Mouse (Mus musculus) heart, embryonic 16.5 days (tissue): ENCODE measurements around the gene Kif5c. TPM values are rescaled to one million over a fixed set of nuclear protein-coding genes. Genes with fewer than 3 reads are reported as not detected.

ENCODE experiments used
- ATAC-seq: fragments of 200-750 bp; cut with Nextera tagmentation; replicated peaks from 2 replicates; pipeline ENCODE4 v1.8.0; 2017; ENCODE audit warnings: moderate number of reproducible peaks; ENCODE audit not compliant: insufficient read depth, low FRiP score; ENCODE audit errors: extremely low read depth
- H3K27ac ChIP-seq: fragments of 300-500 bp; sonication (generic); 2 replicates; pipeline ENCODE4 v1.5.1; 2014; ENCODE audit warnings: mild to moderate bottlenecking, low read length, control low read depth, moderate library complexity
- H3K27me3 ChIP-seq: fragments of 300-500 bp; sonication (generic); 2 replicates; pipeline ENCODE4 v1.6.1; 2014; ENCODE audit warnings: low read length, mixed read lengths; ENCODE audit not compliant: control insufficient read depth, insufficient read depth
- H3K36me3 ChIP-seq: fragments of 300-500 bp; sonication (generic); 2 replicates; pipeline ENCODE4 v1.6.1; 2014; ENCODE audit not compliant: control insufficient read depth, insufficient read depth
- H3K4me1 ChIP-seq: fragments of 300-500 bp; sonication (generic); 2 replicates; pipeline ENCODE4 v1.6.1; 2014; ENCODE audit warnings: low read length, mixed read lengths; ENCODE audit not compliant: control insufficient read depth, insufficient read depth
- H3K4me2 ChIP-seq: fragments of 300-500 bp; sonication (generic); 2 replicates; pipeline ENCODE4 v1.6.1; 2014; ENCODE audit warnings: low read depth, mild to moderate bottlenecking, control low read depth, low read length
- H3K4me3 ChIP-seq: fragments of 300-500 bp; sonication (generic); 2 replicates; pipeline ENCODE4 v1.5.1; 2014; ENCODE audit warnings: mild to moderate bottlenecking, control low read depth, low read length
- H3K9ac ChIP-seq: fragments of 300-500 bp; sonication (generic); 2 replicates; pipeline ENCODE4 v1.6.1; 2014; ENCODE audit warnings: low read length, control low read depth
- H3K9me3 ChIP-seq: fragments of 300-500 bp; sonication (generic); replicated peaks from 2 replicates; pipeline ENCODE4 v1.6.1; 2016; ENCODE audit warnings: low read length; ENCODE audit not compliant: control insufficient read depth
- WGBS: fragments of 180-500 bp; shearing (Covaris S2); extraction: QIAGEN DNeasy Blood & Tissue Kit; methylation state at CpG from one replicate; pipeline ENCODE4 v1.1.7; 2014; 5-methylcytosine and 5-hydroxymethylcytosine counted together
- polyA plus RNA-seq: library from polyadenylated mRNA; unstranded; fragments of >200 nt; fragmentation: Nextera tagmentation; extraction: Ambion mirVana; gene quantifications from 2 replicates; pipeline ENCODE4 v1.2.1, GENCODE M21; 2015

The Kif5c gene
- polyA plus RNA-seq, 1 experiment from 2014 or later, result 0.80 TPM

GRCm38 (mm10) chr2:49694727-49695126, 75.6 kb downstream of the Kif5c start:
- no peak overlapping the region for H3K9ac ChIP-seq
- no peaks in the 10 kb centered on the region for H3K36me3 ChIP-seq
- H3K27me3 ChIP-seq, result no peaks in the 10 kb centered on the region
- WGBS, result 70% methylated on average over 10 of the region's 10 CpGs
- ATAC-seq, result no peak
- no peaks in the 10 kb centered on the region for H3K9me3 ChIP-seq
- H3K27ac ChIP-seq, result no peak overlapping the region
- H3K4me3 ChIP-seq, result no peak overlapping the region
- H3K4me1 ChIP-seq, result peaks cover 8% of the 10 kb centered on the region
- no peak overlapping the region for H3K4me2 ChIP-seq

- no peaks in the 10 kb centered on the region for H3K36me3 ChIP-seq
- H3K4me1 ChIP-seq, result peaks cover 8% of the 10 kb centered on the region
- no peak overlapping the region for H3K27ac ChIP-seq
- H3K4me3 ChIP-seq, result no peak overlapping the region
- no peak for ATAC-seq
- no peaks in the 10 kb centered on the region for H3K27me3 ChIP-seq
- 86% methylated on average over 3 of the region's 3 CpGs for WGBS
- H3K4me2 ChIP-seq, result no peak overlapping the region
- no peaks in the 10 kb centered on the region for H3K9me3 ChIP-seq
- no peak overlapping the region for H3K9ac ChIP-seq
Measured at GRCm38 (mm10) chr2:49695461-49695860, 76.4 kb downstream of the Kif5c start.

GRCm38 (mm10) chr2:49698851-49699250, 79.8 kb downstream of the Kif5c start:
- H3K4me2 ChIP-seq, result no peak overlapping the region
- peaks cover 5% of the 10 kb centered on the region for H3K4me1 ChIP-seq
- ATAC-seq, result no peak
- no peak overlapping the region for H3K4me3 ChIP-seq
- H3K36me3 ChIP-seq, result no peaks in the 10 kb centered on the region
- no peaks in the 10 kb centered on the region for H3K9me3 ChIP-seq
- 91% methylated on average over 5 of the region's 5 CpGs for WGBS
- no peaks in the 10 kb centered on the region for H3K27me3 ChIP-seq
- H3K27ac ChIP-seq, result no peak overlapping the region
- H3K9ac ChIP-seq, result no peak overlapping the region

GRCm38 (mm10) chr2:49700176-49700971, 81.3 kb downstream of the Kif5c start:
- ATAC-seq, result peak; percentile 45; the same call in 1 of the 2 replicates
- Histone ChIP-seq H3K9ac (peak overlapping the region; percentile 55), H3K27me3 (no peaks in the 10 kb centered on the region), H3K36me3 (no peaks in the 10 kb centered on the region), H3K4me2 (peak overlapping the region; percentile 52), H3K9me3 (no peaks in the 10 kb centered on the region), H3K4me3 (peak overlapping the region; percentile 29), H3K27ac (0 out of 2 replicates have a peak overlapping the region, but pooled peaks have one; percentile 34), H3K4me1 (peaks cover 5% of the 10 kb centered on the region)
- WGBS, result 61% methylated on average over 22 of the region's 22 CpGs

GRCm38 (mm10) chr2:49710223-49710622, 91.1 kb downstream of the Kif5c start:
- Histone ChIP-seq H3K27me3 (no peaks in the 10 kb centered on the region), H3K4me1 (no peaks in the 10 kb centered on the region), H3K4me2 (no peak overlapping the region), H3K36me3 (no peaks in the 10 kb centered on the region), H3K9ac (no peak overlapping the region), H3K9me3 (no peaks in the 10 kb centered on the region), H3K4me3 (no peak overlapping the region), H3K27ac (no peak overlapping the region)
- 73% methylated on average over 3 of the region's 3 CpGs for WGBS
- no peak for ATAC-seq

GRCm38 (mm10) chr2:49711693-49712092, 92.6 kb downstream of the Kif5c start:
- 81% methylated on average over 6 of the region's 6 CpGs for WGBS
- no peak overlapping the region for H3K4me2 ChIP-seq
- H3K27ac ChIP-seq, result no peak overlapping the region
- H3K4me1 ChIP-seq, result no peaks in the 10 kb centered on the region
- H3K36me3 ChIP-seq, result no peaks in the 10 kb centered on the region
- H3K27me3 ChIP-seq, result no peaks in the 10 kb centered on the region
- H3K9me3 ChIP-seq, result no peaks in the 10 kb centered on the region
- no peak overlapping the region for H3K4me3 ChIP-seq
- H3K9ac ChIP-seq, result no peak overlapping the region
- ATAC-seq, result no peak

GRCm38 (mm10) chr2:49712336-49712887, 93.3 kb downstream of the Kif5c start:
- no peak for ATAC-seq
- Histone ChIP-seq H3K27ac (no peak overlapping the region), H3K9me3 (no peaks in the 10 kb centered on the region), H3K4me2 (no peak overlapping the region), H3K4me3 (no peak overlapping the region), H3K9ac (no peak overlapping the region), H3K36me3 (no peaks in the 10 kb centered on the region), H3K4me1 (no peaks in the 10 kb centered on the region), H3K27me3 (no peaks in the 10 kb centered on the region)
- WGBS, result 67% methylated on average over 7 of the region's 7 CpGs

- WGBS, result 88% methylated on average over 7 of the region's 7 CpGs
- ATAC-seq, result no peak
- no peak overlapping the region for H3K27ac ChIP-seq
- no peaks in the 10 kb centered on the region for H3K27me3 ChIP-seq
- no peak overlapping the region for H3K4me2 ChIP-seq
- H3K9ac ChIP-seq, result no peak overlapping the region
- H3K4me3 ChIP-seq, result no peak overlapping the region
- no peaks in the 10 kb centered on the region for H3K36me3 ChIP-seq
- H3K9me3 ChIP-seq, result no peaks in the 10 kb centered on the region
- H3K4me1 ChIP-seq, result peaks cover 8% of the 10 kb centered on the region
Measured at GRCm38 (mm10) chr2:49716490-49716889, 97.4 kb downstream of the Kif5c start.

GRCm38 (mm10) chr2:49717437-49718116, 98.5 kb downstream of the Kif5c start:
- H3K4me3 ChIP-seq, result no peak overlapping the region
- no peaks in the 10 kb centered on the region for H3K9me3 ChIP-seq
- peaks cover 8% of the 10 kb centered on the region for H3K4me1 ChIP-seq
- H3K9ac ChIP-seq, result no peak overlapping the region
- no peak for ATAC-seq
- 86% methylated on average over 18 of the region's 18 CpGs for WGBS
- no peak overlapping the region for H3K27ac ChIP-seq
- no peaks in the 10 kb centered on the region for H3K36me3 ChIP-seq
- no peak overlapping the region for H3K4me2 ChIP-seq
- no peaks in the 10 kb centered on the region for H3K27me3 ChIP-seq
